Mouse (Mus musculus) cerebellum, postnatal 36 days (tissue): ENCODE data around the gene Stt3b.

ENCODE experiments used
- DNase-seq, 2 experiments: peaks; one replicate each; pipeline ENCODE4 v3.0.0; 2021 to 2022; ENCODE audit warnings: mixed read lengths in 2 of 2

Gene Stt3b

GRCm38 (mm10) chr9:115317049-115317448 is 6.8 kb upstream of the Stt3b start:
- no peak for DNase-seq

DNA sequence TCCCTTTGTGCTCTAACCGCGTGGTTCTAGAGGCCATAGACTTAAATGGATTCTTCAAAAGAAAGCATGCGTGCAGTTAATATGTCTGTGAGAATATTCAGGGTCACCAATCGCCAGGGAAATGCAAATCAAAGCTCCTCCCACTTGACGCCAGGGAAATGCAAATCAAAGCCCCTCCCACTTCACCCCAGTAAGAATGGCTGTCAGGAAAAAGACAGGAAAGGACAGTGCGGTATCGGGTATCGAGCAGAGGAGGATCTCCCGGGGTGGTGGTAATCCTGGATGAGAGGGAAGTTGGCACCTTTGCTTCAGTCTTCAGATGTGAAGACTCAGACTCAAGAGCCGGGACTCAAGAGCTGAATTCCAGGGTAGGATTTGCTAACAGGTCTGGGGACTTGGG is 4.3 kb upstream of the Stt3b start:
- DNase-seq = no peak

DNA sequence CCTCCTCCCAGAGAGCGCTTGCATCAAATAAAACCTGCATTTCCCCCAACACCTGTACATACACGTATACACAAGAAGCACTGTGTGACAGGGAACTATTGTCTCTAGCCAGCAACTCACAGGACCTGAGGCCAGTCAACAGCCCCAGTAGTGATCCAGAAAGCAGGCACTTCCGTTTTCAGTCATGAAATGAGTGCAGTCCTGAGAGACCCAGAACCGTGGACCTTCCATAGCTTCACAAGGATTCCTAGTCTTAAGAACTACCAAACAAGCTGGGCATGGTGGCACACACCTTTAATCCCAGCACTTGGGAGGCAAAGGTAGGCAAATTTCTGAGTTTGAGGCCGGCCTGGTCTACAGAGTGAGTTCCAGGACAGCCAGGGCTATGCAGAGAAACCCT is 3.6 kb upstream of the Stt3b start:
- DNase-seq = no peak

DNA sequence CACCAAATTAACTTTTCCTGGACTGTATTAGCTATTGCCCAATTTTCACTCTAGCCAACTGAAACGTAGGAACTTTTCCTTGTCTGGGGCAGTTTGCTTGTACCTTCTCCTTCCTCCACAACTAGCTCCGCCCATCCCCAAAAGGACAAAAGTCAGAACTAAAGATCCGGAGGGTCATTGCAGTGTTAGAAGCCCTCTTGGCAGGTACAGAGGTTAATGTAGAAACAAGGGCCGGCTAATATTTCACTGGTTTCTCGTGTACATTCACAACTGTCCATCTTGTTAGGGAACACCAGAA is 951 bp upstream of the Stt3b start:
- no peak for DNase-seq

- DNase-seq = no peak
These were observed 260 bp downstream of the Stt3b start for GRCm38 (mm10) chr9:115309977-115310345.

DNA sequence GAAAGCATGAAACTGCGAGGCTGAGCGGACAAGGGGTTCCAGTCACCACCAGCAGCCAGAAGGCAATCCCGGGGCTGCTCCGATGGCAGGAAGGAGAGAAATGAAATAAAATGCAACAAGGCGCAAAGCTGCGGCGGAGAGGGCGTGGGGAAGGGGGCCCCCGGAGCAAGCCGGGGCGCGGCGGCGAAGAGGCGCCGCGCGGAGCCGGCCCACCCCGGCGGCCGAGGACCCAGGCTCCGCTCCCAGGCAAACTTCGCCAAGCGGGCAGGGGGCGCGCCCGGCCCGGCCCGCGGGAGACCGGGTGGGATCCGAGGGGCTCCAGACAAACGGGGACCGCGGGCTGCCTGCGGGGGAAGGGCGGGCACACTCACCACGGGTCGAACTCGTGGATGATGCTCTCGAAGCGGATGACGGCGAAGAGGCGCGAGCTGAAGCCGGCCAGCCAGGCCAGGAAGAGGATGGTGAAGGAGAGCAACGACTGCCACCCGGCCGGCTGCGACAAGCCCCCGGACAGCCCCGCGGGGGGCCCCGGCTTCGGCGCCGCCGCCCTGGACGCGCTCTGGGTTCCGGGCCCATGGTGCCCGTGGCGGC is 745 bp downstream of the Stt3b start:
- DNase-seq = peak in 1 of 2 experiments; percentile 16

GRCm38 (mm10) chr9:115308941-115309380 is 1.3 kb downstream of the Stt3b start:
- peak in 1 of 2 experiments; percentile 33 for DNase-seq

GRCm38 (mm10) chr9:115308401-115308800 is 1.8 kb downstream of the Stt3b start:
- DNase-seq = no peak

- no peak for DNase-seq
These were observed 4.0 kb downstream of the Stt3b start for GRCm38 (mm10) chr9:115306202-115306601.

- DNase-seq = no peak
These were observed 6.1 kb downstream of the Stt3b start for GRCm38 (mm10) chr9:115304149-115304548.

DNA sequence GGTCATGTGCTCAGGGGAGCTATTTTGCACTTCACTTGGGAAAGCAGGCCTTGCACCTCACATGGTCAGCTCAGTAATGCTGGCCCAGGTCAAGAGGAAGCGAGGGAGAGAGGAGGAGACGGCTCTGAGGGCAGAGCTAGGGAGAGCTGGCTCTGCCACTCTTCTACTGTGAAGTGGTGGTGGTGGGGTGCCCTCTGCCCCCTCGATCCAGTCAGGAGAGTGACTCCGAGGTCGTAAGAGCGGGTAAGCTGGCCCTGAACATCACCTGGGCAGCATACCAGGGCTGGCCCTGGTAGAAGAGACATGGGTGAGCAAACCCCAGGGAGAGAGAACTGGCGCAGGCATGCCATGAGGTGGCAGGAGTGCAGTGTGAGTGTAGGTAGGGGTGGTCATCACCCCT is 8.6 kb downstream of the Stt3b start:
- DNase-seq = no peak

DNA sequence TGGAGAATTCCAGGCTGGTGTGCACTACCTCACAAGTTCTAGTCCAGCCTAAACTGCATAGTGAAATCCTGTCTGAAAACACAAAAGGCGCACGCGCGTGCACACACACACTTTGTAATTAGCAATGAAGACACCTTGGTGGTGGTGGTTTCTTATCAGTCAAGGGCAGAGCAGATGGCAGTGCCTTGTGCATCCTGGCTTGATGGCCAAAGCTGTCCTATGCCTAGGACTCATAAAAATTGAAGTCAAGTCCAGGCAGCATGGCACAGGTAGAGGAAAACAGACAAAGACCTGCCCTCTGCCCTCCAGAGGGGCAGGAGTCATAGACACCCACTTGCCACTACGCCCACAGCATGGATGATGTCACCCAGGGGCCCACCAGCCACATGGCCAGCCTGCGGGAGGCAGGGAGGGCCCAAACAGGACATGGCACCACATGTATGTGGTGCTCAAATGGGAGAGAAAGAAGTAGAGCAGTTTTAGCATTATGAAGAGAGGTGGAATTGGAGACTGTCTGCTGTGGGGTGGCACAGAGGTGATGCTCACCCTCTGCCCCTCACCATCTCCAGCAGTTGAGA is 9.1 kb downstream of the Stt3b start:
- DNase-seq = no peak

DNA sequence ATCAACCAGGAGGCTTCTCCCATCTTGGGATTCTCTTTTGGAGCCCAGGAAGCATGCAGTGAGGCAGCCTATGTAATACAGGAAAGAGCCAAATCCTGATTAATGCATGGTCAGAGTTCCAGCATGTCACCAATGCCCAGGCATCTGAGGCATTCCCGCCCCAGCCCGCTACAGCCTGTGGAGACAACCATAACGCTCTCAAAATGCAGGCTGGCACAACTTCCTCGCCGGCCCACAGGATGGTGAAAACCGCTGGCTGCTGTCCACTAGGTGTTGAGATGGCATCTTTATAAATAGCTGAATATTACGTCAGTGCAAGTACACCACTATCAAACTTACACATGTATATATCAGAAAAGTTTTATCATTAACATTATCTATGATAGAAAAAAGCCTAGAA is 13.5 kb downstream of the Stt3b start:
- no peak for DNase-seq

DNA sequence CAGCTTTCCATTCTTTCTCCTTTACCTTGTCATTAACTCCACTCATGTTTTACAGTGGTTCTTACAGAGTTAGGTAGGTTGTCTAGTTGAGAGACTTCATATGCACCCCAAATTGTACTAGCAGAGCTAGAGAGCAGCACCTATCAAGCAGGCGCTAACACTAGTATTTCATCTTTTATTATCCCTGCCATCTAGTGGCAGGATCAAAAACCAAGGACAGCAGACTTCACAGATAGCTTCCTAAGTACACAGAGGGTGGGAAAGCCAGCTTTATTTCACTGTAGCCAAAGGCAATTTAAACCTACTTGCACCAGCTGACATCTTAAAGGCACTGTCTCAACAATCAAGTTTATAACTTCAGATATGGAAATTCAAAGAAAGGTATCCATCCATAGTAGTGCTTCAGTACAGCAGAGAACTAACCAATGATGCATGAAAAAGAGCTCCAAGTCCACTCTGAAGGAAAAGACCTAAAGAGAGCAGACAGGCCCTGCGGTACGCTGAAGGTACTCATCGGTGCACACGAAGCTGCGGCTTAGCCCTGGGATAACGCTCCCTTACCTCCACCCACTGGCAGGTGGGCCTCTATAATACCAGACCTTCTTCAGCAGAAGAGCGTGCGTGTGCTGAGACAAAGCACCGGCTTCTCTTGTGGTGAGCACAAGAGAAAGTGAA is 16.2 kb downstream of the Stt3b start:
- DNase-seq = no peak

DNA sequence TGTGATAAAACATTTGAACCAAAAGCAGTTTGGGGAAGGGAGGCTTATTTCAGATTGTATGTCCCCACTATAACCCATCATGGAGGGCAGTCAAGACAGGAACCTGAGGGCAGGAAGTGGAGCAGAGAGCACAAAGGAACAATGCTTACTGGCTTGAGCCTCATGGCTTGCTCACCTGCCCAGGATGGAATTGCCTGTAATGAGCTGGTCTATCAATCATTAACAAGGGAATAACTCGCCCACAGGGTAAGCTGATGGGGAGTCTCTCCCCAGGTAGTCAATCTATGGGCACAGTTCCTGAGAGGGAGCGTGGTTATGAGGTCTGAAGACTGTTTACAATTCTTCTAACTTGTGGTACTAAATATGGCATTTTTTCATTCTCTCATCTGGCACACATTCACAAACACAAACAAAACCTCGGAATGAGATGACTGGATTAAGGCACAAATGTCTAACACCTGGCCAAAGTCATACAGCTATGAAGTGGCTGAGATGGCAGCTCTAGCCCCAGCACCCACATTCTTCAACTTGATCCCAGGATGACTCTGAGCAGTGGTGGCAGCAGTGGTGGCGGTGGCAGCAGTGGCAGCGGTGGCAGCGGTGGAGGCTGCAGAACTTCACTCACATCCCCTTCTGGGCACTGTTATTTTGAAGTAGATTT is 22.3 kb downstream of the Stt3b start:
- DNase-seq = no peak

DNA sequence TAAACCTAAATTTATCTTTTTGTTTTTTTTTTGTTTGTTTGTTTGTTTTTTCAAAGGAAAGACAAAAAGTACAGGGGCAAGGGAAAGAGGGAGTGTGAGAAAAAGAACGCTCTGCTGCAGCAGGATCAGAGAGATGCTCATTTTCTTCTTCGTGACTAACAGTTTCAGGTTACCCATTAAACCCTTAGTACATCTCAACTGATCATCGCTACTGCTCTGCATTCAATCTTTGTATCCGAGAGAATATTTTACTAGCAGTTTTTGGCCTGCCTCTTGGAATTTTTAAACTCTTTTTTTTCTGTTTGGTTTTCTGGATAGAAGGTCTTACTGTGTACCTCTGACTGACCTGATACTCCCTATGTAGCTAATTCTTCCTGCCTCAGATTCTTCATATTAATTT is 25.8 kb downstream of the Stt3b start:
- DNase-seq = no peak

DNA sequence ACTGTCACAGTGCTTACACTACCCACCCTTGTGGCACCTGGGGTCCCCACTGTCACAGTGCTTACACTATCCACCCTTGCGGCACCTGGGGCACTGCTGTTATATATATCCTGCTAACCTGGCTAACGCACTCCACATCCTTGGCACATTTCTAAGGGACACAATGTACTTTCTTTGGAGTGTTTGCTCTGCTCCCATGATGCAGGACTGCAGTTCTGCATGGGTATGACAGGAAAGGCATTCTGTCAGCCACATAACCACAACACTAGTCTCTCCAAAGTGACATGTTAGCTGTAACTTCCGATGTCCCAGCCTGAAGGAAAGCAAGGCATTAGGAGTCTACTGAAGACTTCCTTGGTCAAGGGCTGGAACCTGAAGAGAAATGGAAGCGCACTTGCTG is 26.8 kb downstream of the Stt3b start:
- no peak for DNase-seq

GRCm38 (mm10) chr9:115278641-115279040 is 31.6 kb downstream of the Stt3b start:
- DNase-seq = no peak

DNA sequence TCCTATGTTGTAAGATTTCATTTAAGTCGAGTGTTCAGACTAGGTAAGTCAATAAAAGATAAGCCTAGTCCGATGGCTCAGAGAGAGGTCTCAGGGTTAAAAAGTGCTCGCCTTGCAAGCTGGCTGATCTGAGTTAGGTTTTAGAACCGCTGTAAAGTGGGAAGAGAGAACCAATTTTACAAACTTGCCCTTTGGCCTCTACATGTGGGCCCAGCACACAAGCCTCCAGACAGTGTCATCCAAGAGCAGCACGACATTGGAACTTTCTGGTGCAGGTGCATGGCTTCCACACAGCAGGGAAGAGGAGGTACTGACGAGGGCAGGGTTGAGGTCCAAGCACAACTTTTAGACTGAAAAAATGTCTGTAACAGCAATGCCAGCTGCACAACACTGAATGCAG is 35.4 kb downstream of the Stt3b start:
- DNase-seq = no peak

- no peak for DNase-seq
These were observed 37.0 kb downstream of the Stt3b start for GRCm38 (mm10) chr9:115273095-115273649.

DNA sequence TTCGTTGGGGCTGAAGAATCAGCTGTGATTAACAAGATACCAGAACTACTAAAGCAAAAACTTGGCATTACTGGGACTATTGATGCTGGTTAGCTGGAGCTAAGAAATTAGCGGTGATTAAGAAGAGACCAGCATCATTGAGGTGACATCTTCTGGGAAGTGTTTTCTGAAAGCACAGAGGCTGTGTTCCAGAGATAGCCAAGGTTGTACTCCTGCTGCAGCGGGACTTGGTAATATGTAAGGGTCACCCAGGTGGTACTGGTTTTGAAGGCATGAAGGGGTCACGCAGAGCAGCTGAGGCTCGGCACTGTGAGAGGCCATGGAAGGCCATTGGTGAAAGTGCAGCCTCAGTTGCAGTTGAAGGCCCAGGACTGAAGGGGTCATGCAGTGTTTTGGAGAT is 37.8 kb downstream of the Stt3b start:
- peak in 1 of 2 experiments; percentile 16 for DNase-seq

DNA sequence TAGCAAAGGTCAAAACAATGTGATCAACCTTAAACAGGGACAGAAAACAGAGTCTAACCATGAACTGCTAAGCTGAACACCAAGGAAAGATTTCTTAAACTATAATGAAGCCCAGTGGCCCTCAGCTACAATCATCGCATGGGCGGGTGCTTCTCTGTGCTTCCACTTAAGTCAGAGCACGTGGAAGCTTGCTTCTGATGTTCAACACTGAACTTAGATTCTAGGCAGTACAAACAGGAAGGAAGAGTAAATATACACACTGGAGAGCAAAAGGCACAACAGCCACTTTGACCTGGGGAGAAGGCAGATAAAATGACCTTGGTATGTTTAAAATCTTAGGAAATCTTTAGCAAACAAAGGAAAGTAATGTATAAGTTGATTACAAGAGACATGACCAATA is 38.7 kb downstream of the Stt3b start:
- no peak for DNase-seq

DNA sequence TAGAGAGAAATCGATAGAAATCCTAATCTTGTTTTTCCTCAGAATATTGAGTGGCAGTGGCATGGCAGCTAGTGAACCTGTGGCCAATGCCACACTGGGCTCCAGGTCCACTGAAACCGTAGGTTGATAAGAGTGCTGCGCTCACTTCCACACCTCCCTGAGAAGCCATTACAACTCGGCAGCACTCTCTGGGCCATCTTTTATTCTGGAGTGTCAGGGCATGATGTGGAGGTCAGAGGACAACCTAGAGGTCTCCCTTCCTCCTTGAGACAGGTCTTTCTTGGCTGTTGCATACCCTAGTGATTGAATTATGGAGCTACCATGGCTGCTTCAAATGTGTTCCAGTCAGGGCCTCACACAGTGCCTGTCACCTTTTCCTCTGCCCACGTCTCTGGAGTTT is 48.3 kb downstream of the Stt3b start:
- DNase-seq = no peak

- peak in 1 of 2 experiments; percentile 19 for DNase-seq
These were observed 48.8 kb downstream of the Stt3b start for GRCm38 (mm10) chr9:115261456-115261855.
